Mouse (Mus musculus) ES-E14 (cell line): ENCODE results near the gene Rexo5. TPM values are rescaled to one million over a fixed set of nuclear protein-coding genes. Genes with fewer than 3 reads are reported as not detected.
A peak's percentile ranks its signal among the peaks of the same experiment; 100 is the strongest.

Experiments
- DNase-seq: peaks from one replicate; pipeline ENCODE4 v3.0.0-alpha.2; 2013; ENCODE audit warnings: low read depth, low spot score
- H3K27ac ChIP-seq: 2 replicates; pipeline ENCODE4 v1.5.1; 2012; ENCODE audit warnings: low read depth, mild to moderate bottlenecking, low read length, moderate library complexity, mixed read lengths; ENCODE audit not compliant: poor library complexity, insufficient read depth, severe bottlenecking
- H3K36me3 ChIP-seq: 2 replicates; pipeline ENCODE4 v1.6.1; 2012; ENCODE audit warnings: mild to moderate bottlenecking, low read length, moderate library complexity, mixed read lengths; ENCODE audit not compliant: control insufficient read depth, poor library complexity, insufficient read depth, severe bottlenecking
- H3K4me1 ChIP-seq, 2 experiments: fragments of 150-350 bp in 1 of 2; sonication (generic) in 1 of 2; 2 replicates each; pipeline ENCODE4 v1.6.1; 2012; ENCODE audit warnings: low read length in 2 of 2, mild to moderate bottlenecking in 1 of 2, mixed read lengths in 1 of 2; ENCODE audit not compliant: control insufficient read depth in 2 of 2, insufficient read depth in 2 of 2, poor library complexity in 1 of 2
- H3K4me3 ChIP-seq, 2 experiments: fragments of 150-350 bp in 1 of 2; sonication (generic) in 1 of 2; 2 replicates each; pipeline ENCODE4 v1.5.1; 2012; ENCODE audit warnings: low read length in 2 of 2, low read depth in 1 of 2, mild to moderate bottlenecking in 1 of 2, mixed read lengths in 1 of 2; ENCODE audit not compliant: insufficient read depth in 1 of 2, poor library complexity in 1 of 2, severe bottlenecking in 1 of 2
- H3K9ac ChIP-seq: 2 replicates; pipeline ENCODE4 v1.6.1; 2012; ENCODE audit warnings: low read depth, mild to moderate bottlenecking, low read length, mixed read lengths; ENCODE audit not compliant: poor library complexity, insufficient read depth, severe bottlenecking
- H3K9me3 ChIP-seq: fragments of 150-350 bp; sonication (generic); 2 replicates; pipeline ENCODE4 v1.6.1; 2012; ENCODE audit warnings: low read depth, mild to moderate bottlenecking, low read length; ENCODE audit not compliant: control insufficient read depth, insufficient read depth
- CHD2 ChIP-seq: IDR thresholded peaks from 2 replicates; pipeline ENCODE4 v1.6.1; 2014; ENCODE audit warnings: mild to moderate bottlenecking, low read depth, low read length, inconsistent platforms
- HCFC1 ChIP-seq: IDR thresholded peaks from 2 replicates; pipeline ENCODE4 v1.6.1; 2012; ENCODE audit warnings: low read length, inconsistent platforms, borderline replicate concordance; ENCODE audit not compliant: insufficient read depth
- MAFK ChIP-seq: IDR thresholded peaks from 2 replicates; pipeline ENCODE4 v1.6.1; 2014; ENCODE audit warnings: mild to moderate bottlenecking, low read depth, low read length, inconsistent platforms; ENCODE audit not compliant: insufficient read depth
- ZC3H11A ChIP-seq: IDR thresholded peaks from 2 replicates; pipeline ENCODE4 v1.6.1; 2012; ENCODE audit warnings: low read depth, mild to moderate bottlenecking, inconsistent platforms, low read length, borderline replicate concordance
- ZNF384 ChIP-seq: IDR thresholded peaks from 2 replicates; pipeline ENCODE4 v1.6.1; 2012; ENCODE audit warnings: low read depth, low read length, inconsistent platforms
- in situ Hi-C, 2 experiments: fragments of 600-800 bp; cut with MboI; formaldehyde crosslinking; loops; one replicate each; pipeline ENCODE4 v1.15.1; 2025; ENCODE audit warnings: low sequenced_read_pairs in 2 of 2, inconsistent platforms in 1 of 2; ENCODE audit not compliant: unreplicated experiment in 2 of 2
- total RNA-seq: library from RNA; depleted of rRNA; stranded (reverse); fragments of 300-350 nt; gene quantifications from 2 replicates; pipeline ENCODE4 v1.2.3, GENCODE M21; 2012

The Rexo5 gene
- total RNA-seq, 1 experiment, result 15.3 TPM

DNA sequence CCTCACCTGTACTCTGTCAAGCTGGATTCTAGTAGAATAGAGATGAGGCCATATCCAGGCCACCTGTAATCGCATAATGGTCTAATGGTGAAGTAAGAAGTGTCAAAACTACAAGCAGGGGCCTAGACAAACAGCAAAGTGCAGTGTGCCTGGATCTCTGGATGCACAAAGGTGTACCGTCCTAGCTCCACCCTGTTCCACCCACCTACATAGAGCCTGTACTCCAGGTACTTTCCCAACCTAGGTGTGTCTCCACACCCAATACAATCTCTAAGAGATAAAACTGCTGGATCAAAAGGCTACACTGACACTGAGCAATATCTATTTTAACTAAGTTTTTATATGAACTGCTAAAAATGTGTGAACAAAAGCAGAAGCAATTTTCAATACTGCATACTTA is 66.7 kb downstream of the Rexo5 start:
- H3K4me1 ChIP-seq, result peaks cover 13 to 22% of the 10 kb centered on the region in 2 experiments
- H3K4me3 ChIP-seq, result no peak overlapping the region
- no peak for DNase-seq
- H3K9ac ChIP-seq, result no peak overlapping the region
- no peak for TF ChIP-seq ZNF384
- TF ChIP-seq CHD2, result no peak
- no peak for TF ChIP-seq MAFK
- no peak for TF ChIP-seq HCFC1
- TF ChIP-seq ZC3H11A, result no peak
- in situ Hi-C loops, result no loop called here
- H3K27ac ChIP-seq, result peak overlapping the region; percentile 89; the same call in 1 of the 2 replicates
- no peaks in the 10 kb centered on the region for H3K9me3 ChIP-seq
- peaks cover 7% of the 10 kb centered on the region for H3K36me3 ChIP-seq

DNA sequence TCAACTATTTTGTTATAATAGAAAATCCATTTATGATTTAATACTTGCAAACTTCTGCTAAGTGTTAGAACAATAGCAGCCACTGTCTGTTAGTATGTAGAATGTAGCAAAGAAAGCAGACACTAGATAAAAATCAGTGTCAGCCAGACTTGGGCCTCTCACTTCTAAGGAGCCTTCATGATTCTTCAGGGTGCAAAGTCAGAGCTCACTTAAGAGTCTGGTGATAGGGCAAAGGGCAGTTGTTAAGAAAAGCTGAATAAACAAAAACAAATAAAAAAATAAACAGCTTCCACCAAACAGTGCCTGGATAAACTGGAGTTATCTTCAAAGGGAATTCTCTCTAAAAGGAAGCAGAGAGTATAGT is 67.1 kb downstream of the Rexo5 start:
- Histone ChIP-seq H3K27ac (peak overlapping the region; percentile 89; the same call in 1 of the 2 replicates), H3K36me3 (peaks cover 7% of the 10 kb centered on the region), H3K4me1 (peaks cover 13 to 22% of the 10 kb centered on the region in 2 experiments), H3K9me3 (no peaks in the 10 kb centered on the region), H3K4me3 (peak overlapping the region in 1 of 2 experiments; percentile 13; a peak in 2 of 4 replicates), H3K9ac (no peak overlapping the region)
- TF ChIP-seq MAFK, result no peak
- TF ChIP-seq ZC3H11A, result no peak
- no peak for TF ChIP-seq CHD2
- TF ChIP-seq HCFC1, result no peak
- TF ChIP-seq ZNF384, result no peak
- in situ Hi-C loops, result no loop called here
- DNase-seq, result no peak

DNA sequence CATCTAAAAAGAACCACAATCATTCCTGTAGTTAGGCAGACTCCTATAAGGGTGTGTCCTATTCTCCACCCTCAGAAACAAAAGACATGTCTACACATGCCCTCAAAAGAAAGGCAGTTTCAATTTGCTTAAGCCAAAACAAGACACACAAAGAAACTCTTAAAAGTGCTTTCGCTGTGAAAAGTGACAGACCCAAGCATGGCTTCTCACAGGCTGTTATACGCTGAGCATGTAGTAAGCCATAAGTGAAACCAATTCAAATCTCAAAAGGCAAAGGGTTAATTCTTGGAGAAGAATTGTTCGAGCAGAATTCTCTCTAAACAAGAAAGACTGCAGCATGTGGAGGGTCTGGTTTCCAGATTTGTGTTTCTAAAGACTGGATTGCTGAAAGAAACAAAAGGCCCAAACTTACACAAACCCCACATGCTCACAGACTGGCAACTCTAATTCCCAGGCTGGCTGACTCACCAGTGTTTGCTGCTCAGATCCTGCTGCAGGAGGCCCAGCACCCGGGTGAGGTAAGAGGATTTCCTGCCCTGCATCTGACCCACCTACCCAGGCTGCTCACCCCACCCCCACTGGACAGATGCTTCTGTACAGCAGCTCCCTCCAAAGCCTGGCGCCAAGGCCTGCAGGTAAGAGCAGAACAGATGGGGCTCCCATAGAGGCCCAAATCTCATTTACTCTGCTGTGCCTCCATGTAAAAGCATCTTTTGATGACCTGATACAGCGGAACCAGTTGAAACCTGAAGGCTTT is 67.7 kb downstream of the Rexo5 start:
- H3K27ac ChIP-seq, result peak overlapping the region; percentile 89
- peaks cover 7% of the 10 kb centered on the region; the same call in 1 of the 2 replicates for H3K36me3 ChIP-seq
- peak; percentile 45 for TF ChIP-seq CHD2
- no peak for TF ChIP-seq HCFC1
- no peak for TF ChIP-seq MAFK
- no peak for TF ChIP-seq ZC3H11A
- TF ChIP-seq ZNF384, result no peak
- peak overlapping the region; percentile 13 to 36 for H3K4me3 ChIP-seq
- H3K9ac ChIP-seq, result peak overlapping the region; percentile 51; the same call in 1 of the 2 replicates
- in situ Hi-C loops, result no loop called here
- DNase-seq, result peak; percentile 65
- no peaks in the 10 kb centered on the region for H3K9me3 ChIP-seq
- peaks cover 13 to 20% of the 10 kb centered on the region in 2 experiments for H3K4me1 ChIP-seq

DNA sequence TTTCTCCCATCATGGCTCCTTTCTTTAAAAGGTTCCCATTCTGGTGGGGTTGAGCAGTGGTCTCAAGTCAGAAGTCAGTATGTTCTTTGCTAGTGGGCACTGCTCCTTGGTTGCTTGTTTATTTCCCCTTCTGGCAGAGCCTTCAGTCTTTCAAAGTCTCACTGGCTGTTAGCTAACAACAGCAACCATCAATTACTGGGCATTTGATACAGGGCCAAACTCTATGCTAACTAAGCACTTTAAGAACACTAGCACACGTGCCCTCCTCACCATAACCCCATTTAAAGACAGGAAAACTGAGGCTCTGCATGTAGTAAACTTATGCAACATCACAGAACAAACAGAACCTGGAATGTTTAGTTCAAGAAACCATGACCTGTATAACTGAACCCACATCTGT is 68.4 kb downstream of the Rexo5 start:
- H3K4me1 ChIP-seq, result peaks cover 13 to 20% of the 10 kb centered on the region in 2 experiments
- peaks cover 7% of the 10 kb centered on the region; the same call in 1 of the 2 replicates for H3K36me3 ChIP-seq
- DNase-seq, result no peak
- TF ChIP-seq HCFC1, result no peak
- no peak for TF ChIP-seq MAFK
- no peak for TF ChIP-seq ZNF384
- TF ChIP-seq ZC3H11A, result no peak
- no peak for TF ChIP-seq CHD2
- H3K27ac ChIP-seq, result peak overlapping the region; percentile 89; the same call in 1 of the 2 replicates
- peak overlapping the region in 1 of 2 experiments; percentile 6; a peak in 1 of 4 replicates for H3K4me3 ChIP-seq
- in situ Hi-C loops, result no loop called here
- no peaks in the 10 kb centered on the region for H3K9me3 ChIP-seq
- peak overlapping the region; percentile 51; the same call in 1 of the 2 replicates for H3K9ac ChIP-seq

DNA sequence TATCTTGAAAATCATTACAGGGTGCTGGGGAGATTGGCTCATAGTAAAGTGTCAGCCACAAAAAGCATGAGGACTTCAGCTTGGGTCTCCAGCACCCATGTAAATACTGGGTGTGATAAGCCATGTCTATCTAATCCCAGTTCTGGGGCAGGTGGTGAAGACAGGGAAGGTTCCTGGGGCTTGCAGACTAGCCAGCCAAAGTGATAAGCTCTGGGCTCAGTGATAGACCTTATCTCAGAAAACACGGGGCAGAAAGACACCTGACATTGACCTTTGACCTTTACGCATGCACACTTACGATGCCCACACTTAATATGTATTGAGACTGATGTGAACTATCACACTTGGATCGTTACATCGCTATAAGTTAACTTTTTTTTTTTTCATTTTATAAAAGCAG is 70.7 kb downstream of the Rexo5 start:
- TF ChIP-seq HCFC1 (no peak), ZNF384 (no peak), CHD2 (no peak), MAFK (no peak), ZC3H11A (no peak)
- H3K4me3 ChIP-seq, result no peak overlapping the region

More for the DNA sequence above, 70.7 kb downstream of the Rexo5 start:
- in situ Hi-C loops, result no loop called here
- Histone ChIP-seq H3K36me3 (peaks cover 5% of the 10 kb centered on the region), H3K9me3 (no peaks in the 10 kb centered on the region), H3K4me1 (peaks cover 11 to 18% of the 10 kb centered on the region in 2 experiments), H3K27ac (no peak overlapping the region), H3K9ac (no peak overlapping the region)
- no peak for DNase-seq
